Mouse (Mus musculus): Measurements from ENCODE around the gene Cchcr1. TPM values are rescaled to one million over a fixed set of nuclear protein-coding genes. Genes with fewer than 3 reads are reported as not detected.

Cchcr1 gene
- total RNA-seq, 2 experiments from 2014 or later, result 9.9 to 15.8 TPM

GRCm38 (mm10) chr17:35554761-35555397 lies 38.0 kb downstream of the Cchcr1 start:
- DNase-seq, result no peak

- DNase-seq, result no peak
These were observed 39.4 kb downstream of the Cchcr1 start for GRCm38 (mm10) chr17:35556186-35556765.

- DNase-seq, result peak; percentile 68
These were observed 39.9 kb downstream of the Cchcr1 start for GRCm38 (mm10) chr17:35556812-35557211.

GRCm38 (mm10) chr17:35557351-35557750 lies 40.5 kb downstream of the Cchcr1 start:
- no peak for DNase-seq

- no peak for DNase-seq
These were observed 41.3 kb downstream of the Cchcr1 start for GRCm38 (mm10) chr17:35558216-35558615.

- DNase-seq, result no peak
These were observed 50.2 kb downstream of the Cchcr1 start, which contains the start of gene 2300002M23Rik for GRCm38 (mm10) chr17:35567150-35567549. TSS of gene 2300002M23Rik (plus strand) at chr17:35567450.

- no peak for DNase-seq
These were observed 50.9 kb downstream of the Cchcr1 start for GRCm38 (mm10) chr17:35567767-35568166.

- no peak for DNase-seq
These were observed 52.4 kb downstream of the Cchcr1 start for GRCm38 (mm10) chr17:35569091-35569944.

- DNase-seq, result no peak
These were observed 53.9 kb downstream of the Cchcr1 start for GRCm38 (mm10) chr17:35570836-35571235.

- DNase-seq, result no peak
These were observed 54.6 kb downstream of the Cchcr1 start for GRCm38 (mm10) chr17:35571477-35571876.

- peak; percentile 83 for DNase-seq
These were observed 61.3 kb downstream of the Cchcr1 start for GRCm38 (mm10) chr17:35578211-35578610.

Other genes starting within 250 kb of the Cchcr1 start
- gene H2-Q1, start 196.7 kb upstream of the Cchcr1 start, total RNA-seq (2021), result 1 to 10 TPM; 1.4 to 1.5 TPM
- gene H2-Q2, start 174.9 kb upstream of the Cchcr1 start, total RNA-seq (2021), result 1 to 10 TPM in 1 of 2 experiments, under 1 TPM in 1; 0.70 to 1.4 TPM
- 10 to 100 TPM; 18.5 to 22.0 TPM for gene H2-Q4, start 137.5 kb upstream of the Cchcr1 start, total RNA-seq (2021)
- gene H2-Q6, start 92.2 kb upstream of the Cchcr1 start, total RNA-seq (2021), result 1 to 10 TPM; 3.2 to 4.6 TPM
- gene H2-Q7, start 77.9 kb upstream of the Cchcr1 start, total RNA-seq (2021), result 1 to 10 TPM; 5.1 to 5.2 TPM
- gene H2-Q10, start 47.0 kb upstream of the Cchcr1 start, total RNA-seq (2021), result 100 to 1,000 TPM in 1 of 2 experiments, 10 to 100 TPM in 1; 41.1 to 106 TPM
- under 1 TPM; 0.18 to 0.64 TPM for gene Pou5f1, start 11.1 kb upstream of the Cchcr1 start, total RNA-seq (2021)
- gene Tcf19, start 276 bp upstream of the Cchcr1 start, total RNA-seq (2021), result 10 to 100 TPM; 20.3 to 25.1 TPM
- not detected for gene Psors1c2, start 16.1 kb downstream of the Cchcr1 start, total RNA-seq (2021)
- under 1 TPM; 0.24 to 0.30 TPM for gene Cdsn, start 35.0 kb downstream of the Cchcr1 start, total RNA-seq (2021)
- not detected for gene 2300002M23Rik, start 50.4 kb downstream of the Cchcr1 start, total RNA-seq (2021)
- gene Sfta2, start 84.4 kb downstream of the Cchcr1 start, total RNA-seq (2021), result not detected
- gene Gm9573, start 109.5 kb downstream of the Cchcr1 start, total RNA-seq (2021), result not detected
- gene Mucl3, start 126.6 kb downstream of the Cchcr1 start, total RNA-seq (2021), result not detected
- gene Vars2, start 150.5 kb downstream of the Cchcr1 start, total RNA-seq (2021), result 10 to 100 TPM; 49.2 to 66.4 TPM
- 10 to 100 TPM; 27.6 to 32.2 TPM for gene Gtf2h4, start 156.6 kb downstream of the Cchcr1 start, total RNA-seq (2021)
- gene Ddr1, start 187.5 kb downstream of the Cchcr1 start, total RNA-seq (2021), result 10 to 100 TPM; 33.7 to 39.6 TPM

Measured in adrenal gland, postnatal 10 days (tissue).